Mouse (Mus musculus) spleen, embryonic (tissue): Measurements from ENCODE around the gene Slc22a7.

Experiments
- CTCF ChIA-PET: fragments of 350-600 bp; sonication (Branson Sonifier 250); formaldehyde crosslinking; loops from one replicate; lab custom pipeline; 2022; lab: Charles Lee

Gene Slc22a7

GRCm38 (mm10) chr17:46438298-46438873, at the start of gene Slc22a7:
TSS of gene Slc22a7 (minus strand) at chr17:46438457.
- CTCF ChIA-PET, result no interaction called here

GRCm38 (mm10) chr17:46487431-46487830, 49.2 kb upstream of the Slc22a7 start, which contains the start of gene Ttbk1:
TSS of gene Ttbk1 (minus strand) at chr17:46487675.
- CTCF ChIA-PET, result no interaction called here

GRCm38 (mm10) chr17:46486995-46487394, 48.7 kb upstream of the Slc22a7 start:
- CTCF ChIA-PET, result interaction anchor here (0.5 kb wide), 1 partner anchor 75 kb away, joined by 3 read pairs; no protein-coding TSS in a partner anchor

GRCm38 (mm10) chr17:46484461-46484875, 46.2 kb upstream of the Slc22a7 start:
- CTCF ChIA-PET, result no interaction called here

GRCm38 (mm10) chr17:46484021-46484431, 45.8 kb upstream of the Slc22a7 start:
- CTCF ChIA-PET, result no interaction called here

- CTCF ChIA-PET, result no interaction called here
These were observed 45.3 kb upstream of the Slc22a7 start for GRCm38 (mm10) chr17:46483561-46484001.

- CTCF ChIA-PET, result no interaction called here
These were observed 39.0 kb upstream of the Slc22a7 start for GRCm38 (mm10) chr17:46477286-46477685.

- CTCF ChIA-PET, result no interaction called here
These were observed 38.3 kb upstream of the Slc22a7 start for GRCm38 (mm10) chr17:46476601-46477000.

GRCm38 (mm10) chr17:46467830-46468229, 29.6 kb upstream of the Slc22a7 start:
- CTCF ChIA-PET, result no interaction called here

GRCm38 (mm10) chr17:46462226-46462625, 24.0 kb upstream of the Slc22a7 start:
- CTCF ChIA-PET, result no interaction called here

GRCm38 (mm10) chr17:46461347-46461746, 23.1 kb upstream of the Slc22a7 start:
- CTCF ChIA-PET, result interaction anchor here (0.5 kb wide), 1 partner anchor 44 kb away, joined by 4 read pairs; no protein-coding TSS in a partner anchor

GRCm38 (mm10) chr17:46460673-46461072, 22.4 kb upstream of the Slc22a7 start:
- CTCF ChIA-PET, result no interaction called here

GRCm38 (mm10) chr17:46458439-46458838, 20.2 kb upstream of the Slc22a7 start:
- CTCF ChIA-PET, result no interaction called here

GRCm38 (mm10) chr17:46457791-46458190, 19.5 kb upstream of the Slc22a7 start:
- CTCF ChIA-PET, result interaction anchor here (1.0 kb wide), 1 partner anchor 86 kb away, joined by 3 read pairs; no protein-coding TSS in a partner anchor

- CTCF ChIA-PET, result no interaction called here
These were observed 16.9 kb upstream of the Slc22a7 start for GRCm38 (mm10) chr17:46455110-46455691.

- CTCF ChIA-PET, result interaction anchor here (0.6 kb wide), 1 partner anchor 1093 kb away, joined by 5 read pairs; no protein-coding TSS in a partner anchor
These were observed 16.3 kb upstream of the Slc22a7 start for GRCm38 (mm10) chr17:46454539-46454938.

GRCm38 (mm10) chr17:46453970-46454411, 15.7 kb upstream of the Slc22a7 start:
- CTCF ChIA-PET, result interaction anchor here (0.6 kb wide), 1 partner anchor 1094 kb away, joined by 5 read pairs; no protein-coding TSS in a partner anchor

- CTCF ChIA-PET, result no interaction called here
These were observed 15.2 kb upstream of the Slc22a7 start for GRCm38 (mm10) chr17:46453302-46453948.

GRCm38 (mm10) chr17:46452683-46453082, 14.4 kb upstream of the Slc22a7 start:
- CTCF ChIA-PET, result no interaction called here

GRCm38 (mm10) chr17:46446264-46446663, 8.0 kb upstream of the Slc22a7 start:
- CTCF ChIA-PET, result no interaction called here

GRCm38 (mm10) chr17:46444839-46445579, 6.8 kb upstream of the Slc22a7 start:
- CTCF ChIA-PET, result no interaction called here

GRCm38 (mm10) chr17:46439176-46439575, 919 bp upstream of the Slc22a7 start:
- CTCF ChIA-PET, result no interaction called here
